Mouse (Mus musculus) testis, adult 2 months (tissue): Measurements from ENCODE around the gene Nfx1. TPM values are rescaled to one million over a fixed set of nuclear protein-coding genes. Genes with fewer than 3 reads are reported as not detected.

ENCODE experiments used
- H3K27ac ChIP-seq: fragments of 200-500 bp; 2 replicates; pipeline ENCODE4 v1.5.1; 2012; ENCODE audit warnings: low read depth, low read length; ENCODE audit not compliant: control insufficient read depth, insufficient read depth
- H3K27me3 ChIP-seq: fragments of 200-500 bp; 2 replicates; pipeline ENCODE4 v1.6.1; 2012; ENCODE audit warnings: mild to moderate bottlenecking, low read length, moderate library complexity; ENCODE audit not compliant: control insufficient read depth, insufficient read depth
- H3K36me3 ChIP-seq: fragments of 200-500 bp; 2 replicates; pipeline ENCODE4 v1.6.1; 2012; ENCODE audit warnings: mild to moderate bottlenecking, low read length; ENCODE audit not compliant: control insufficient read depth, insufficient read depth
- H3K4me1 ChIP-seq: fragments of 200-500 bp; 2 replicates; pipeline ENCODE4 v1.6.1; 2012; ENCODE audit warnings: low read length; ENCODE audit not compliant: control insufficient read depth, insufficient read depth
- H3K4me3 ChIP-seq: fragments of 200-500 bp; 2 replicates; pipeline ENCODE4 v1.5.1; 2012; ENCODE audit warnings: low read depth, mild to moderate bottlenecking, low read length, moderate library complexity, mixed read lengths; ENCODE audit not compliant: control insufficient read depth
- CTCF ChIP-seq: fragments of 200-500 bp; IDR thresholded peaks from 2 replicates; pipeline ENCODE4 v1.5.1; 2012; ENCODE audit warnings: low read depth, mild to moderate bottlenecking, inconsistent platforms, low read length, moderate library complexity; ENCODE audit not compliant: control insufficient read depth, insufficient read depth, insufficient replicate concordance
- POLR2A ChIP-seq: fragments of 200-500 bp; IDR thresholded peaks from 2 replicates; pipeline ENCODE4 v1.6.1; 2012; ENCODE audit warnings: low read depth, mild to moderate bottlenecking, inconsistent platforms, low read length, moderate library complexity; ENCODE audit not compliant: control insufficient read depth
- polyA plus RNA-seq: library from polyadenylated mRNA; depleted of rRNA; stranded (reverse); fragments of >200 nt; gene quantifications from 2 replicates; pipeline ENCODE4 v1.2.3, GENCODE M21; 2012

The Nfx1 gene
- polyA plus RNA-seq, 1 experiment = 29.5 TPM

DNA sequence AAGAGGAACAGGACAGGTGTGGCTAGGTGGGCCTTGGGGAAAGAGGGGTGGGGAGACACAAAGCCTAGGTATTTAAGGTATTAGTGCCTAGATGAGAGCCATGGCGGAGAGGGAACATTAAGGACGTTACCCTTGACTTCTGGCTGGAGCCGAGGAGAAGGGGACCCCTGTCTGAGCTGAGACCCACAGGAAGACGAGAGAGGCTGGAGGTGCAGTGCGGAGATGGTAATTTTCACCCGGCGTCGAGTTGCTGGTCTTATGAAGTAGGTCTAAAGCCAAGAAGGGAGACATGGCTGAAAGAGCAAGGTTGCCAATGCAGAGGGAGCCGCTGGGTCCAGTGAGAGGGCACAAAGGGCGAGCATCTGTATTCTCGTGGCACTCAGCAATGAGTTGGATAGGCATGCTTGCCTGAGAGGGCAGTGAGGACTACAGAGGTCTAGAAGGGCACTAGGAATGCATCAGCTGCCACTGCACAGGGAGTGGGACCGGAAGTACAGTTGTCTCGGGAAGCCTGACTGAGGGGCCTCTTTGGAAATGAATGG is 75.6 kb downstream of the Nfx1 start:
- Histone ChIP-seq H3K27ac (no peak overlapping the region), H3K27me3 (no peaks in the 10 kb centered on the region), H3K4me1 (peaks cover 8% of the 10 kb centered on the region; the same call in 1 of the 2 replicates), H3K4me3 (peak overlapping the region; percentile 89), H3K36me3 (no peaks in the 10 kb centered on the region)
- no peak for TF ChIP-seq POLR2A
- no peak for TF ChIP-seq CTCF

DNA sequence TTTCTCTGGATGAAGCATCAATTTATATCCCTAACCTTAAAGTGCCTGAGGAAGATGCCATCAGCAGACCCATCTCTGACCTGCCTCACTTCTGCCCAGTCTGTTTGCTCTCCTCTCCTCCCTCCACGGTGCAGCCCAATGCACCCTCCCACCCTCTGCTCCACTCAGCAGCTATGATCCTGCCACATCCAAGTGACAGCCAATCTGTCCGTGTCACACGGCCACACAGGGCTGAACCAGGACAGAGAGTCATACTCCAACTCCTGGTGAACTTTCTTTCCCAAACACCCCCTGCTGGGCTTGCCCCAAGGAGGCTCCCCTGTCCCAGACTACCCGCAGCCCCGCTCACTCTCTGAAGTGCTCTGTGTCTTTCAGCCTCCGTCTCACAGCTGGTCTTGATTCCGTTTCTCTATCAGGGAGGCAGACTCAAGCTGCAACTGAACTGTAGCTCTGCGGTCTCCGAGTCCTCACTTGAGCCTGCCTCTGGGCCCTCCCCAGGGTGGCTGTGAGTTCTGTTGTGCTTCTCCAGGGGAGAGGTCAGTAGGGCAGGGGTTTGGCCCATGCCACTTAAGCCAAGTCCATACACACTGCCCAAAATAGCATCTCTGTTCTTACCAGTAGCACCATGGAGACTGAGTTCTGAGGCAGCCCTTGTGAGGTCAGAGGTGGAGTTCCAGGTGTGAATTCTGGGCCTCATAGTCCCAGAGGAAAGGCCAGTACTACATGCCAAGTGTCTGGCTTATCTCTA is 77.0 kb downstream of the Nfx1 start, which contains the start of gene Aqp7:
Gene Aqp7 (minus strand): TSS at position 616 of the 748 bp plus-strand sequence.
- peak within 1 kb of the TSS; percentile 89 for H3K4me3 ChIP-seq
- TF ChIP-seq POLR2A (peak; percentile 62), CTCF (no peak)
- H3K27ac ChIP-seq = peak within 1 kb of the TSS; percentile 39; the same call in 1 of the 2 replicates
- H3K27me3 ChIP-seq = no peaks in the 10 kb centered on the region
- H3K36me3 ChIP-seq = no peaks in the 10 kb centered on the region
- H3K4me1 ChIP-seq = peaks cover 5% of the 10 kb centered on the region; the same call in 1 of the 2 replicates

DNA sequence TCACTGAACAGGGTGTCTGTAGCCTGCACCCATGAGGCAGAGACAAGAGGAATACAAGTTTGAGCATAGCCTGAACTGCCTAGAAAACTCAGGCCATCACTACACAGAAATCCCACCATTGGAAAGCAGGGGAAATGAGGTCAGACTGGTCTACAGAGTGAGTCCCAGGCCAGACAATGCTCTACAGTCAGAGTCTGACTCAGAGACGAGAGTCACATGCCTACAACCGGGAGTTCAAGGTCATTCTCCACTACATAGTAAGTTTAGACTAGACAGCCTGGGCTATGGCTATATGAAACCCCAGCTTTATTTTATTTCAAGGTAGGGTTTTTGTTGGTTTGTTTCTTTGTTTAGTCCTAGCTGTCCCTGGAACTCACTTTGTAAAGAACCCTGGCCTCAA is 78.2 kb downstream of the Nfx1 start:
- Histone ChIP-seq H3K27me3 (no peaks in the 10 kb centered on the region), H3K4me3 (peak overlapping the region; percentile 89), H3K27ac (no peak overlapping the region; the same call in 1 of the 2 replicates), H3K4me1 (peaks cover 5% of the 10 kb centered on the region; the same call in 1 of the 2 replicates), H3K36me3 (no peaks in the 10 kb centered on the region)
- no peak for TF ChIP-seq CTCF
- no peak for TF ChIP-seq POLR2A

DNA sequence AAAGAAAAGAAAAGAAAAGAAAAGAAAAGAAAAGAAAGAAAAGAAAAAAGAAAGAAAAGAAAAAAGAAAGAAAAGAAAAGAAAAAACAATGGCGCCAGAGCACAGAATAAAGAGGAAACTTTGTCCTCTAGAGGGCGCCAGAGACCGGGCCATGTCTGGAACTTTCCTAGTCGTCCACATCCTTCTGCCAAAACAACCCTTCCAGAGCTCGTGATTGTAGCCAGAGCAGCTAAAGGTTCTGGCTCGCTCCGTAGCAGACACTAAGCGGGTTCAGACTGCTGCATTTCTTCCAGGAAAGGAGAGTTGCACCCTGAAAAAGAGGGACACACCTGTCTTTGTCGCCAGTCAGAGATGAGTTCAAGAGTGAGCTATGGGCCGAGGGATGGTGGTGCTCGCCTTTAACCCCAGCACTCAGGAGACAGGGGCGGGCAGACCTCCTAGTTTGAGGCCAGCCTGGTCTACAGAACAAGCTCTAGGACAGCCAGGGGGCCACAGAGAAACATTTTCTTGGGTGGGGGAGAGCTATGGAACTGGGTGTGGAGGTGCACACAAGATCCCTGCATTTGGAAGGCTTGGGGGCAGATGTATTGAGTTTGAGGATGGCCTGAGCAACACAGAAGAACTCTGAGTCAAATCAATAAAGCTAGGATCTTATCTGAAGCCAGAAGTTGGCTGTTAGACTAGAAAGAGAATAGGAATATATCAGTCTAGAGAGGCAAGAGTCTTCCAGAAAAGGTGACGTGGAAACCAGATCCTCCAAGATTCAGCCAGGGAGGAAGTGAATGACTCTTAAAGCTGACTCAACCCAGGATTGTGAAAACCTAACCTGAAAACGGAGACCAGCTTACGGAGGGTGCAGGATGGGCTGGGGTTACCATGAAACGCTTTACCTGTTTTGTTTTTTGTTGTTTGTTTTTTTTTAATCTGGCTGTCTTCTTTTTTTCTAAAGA is 80.3 kb downstream of the Nfx1 start:
- H3K27me3 ChIP-seq = no peaks in the 10 kb centered on the region
- H3K27ac ChIP-seq = no peak overlapping the region
- H3K4me3 ChIP-seq = peak overlapping the region; percentile 75
- TF ChIP-seq POLR2A (no peak), CTCF (peak; percentile 55; the same call in 1 of the 2 replicates)
- no peaks in the 10 kb centered on the region for H3K36me3 ChIP-seq
- H3K4me1 ChIP-seq = peaks cover 12% of the 10 kb centered on the region

DNA sequence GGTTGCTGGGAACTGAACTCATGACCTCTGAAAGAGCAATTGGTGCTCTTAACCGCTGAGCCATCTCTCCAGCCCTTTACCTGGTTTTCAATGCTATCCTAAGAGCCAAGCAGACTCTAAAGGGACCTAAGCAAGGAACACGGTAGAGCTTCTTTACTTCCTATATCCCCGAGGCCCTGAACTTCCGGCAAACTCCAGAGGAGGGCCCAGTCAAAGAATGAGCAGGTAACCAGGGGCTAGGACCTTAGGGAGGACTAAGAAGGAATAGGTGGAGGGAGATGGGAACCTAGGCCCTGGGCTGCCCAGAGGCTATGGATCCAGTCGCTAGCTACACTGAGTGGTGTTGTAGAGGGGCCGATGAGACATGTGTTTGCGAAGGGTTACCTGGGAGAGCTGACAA is 81.1 kb downstream of the Nfx1 start:
- no peak overlapping the region for H3K27ac ChIP-seq
- H3K4me3 ChIP-seq = peak overlapping the region; percentile 8; the same call in 1 of the 2 replicates
- H3K27me3 ChIP-seq = no peaks in the 10 kb centered on the region
- H3K36me3 ChIP-seq = no peaks in the 10 kb centered on the region
- peaks cover 9% of the 10 kb centered on the region for H3K4me1 ChIP-seq
- TF ChIP-seq POLR2A (no peak), CTCF (no peak)

DNA sequence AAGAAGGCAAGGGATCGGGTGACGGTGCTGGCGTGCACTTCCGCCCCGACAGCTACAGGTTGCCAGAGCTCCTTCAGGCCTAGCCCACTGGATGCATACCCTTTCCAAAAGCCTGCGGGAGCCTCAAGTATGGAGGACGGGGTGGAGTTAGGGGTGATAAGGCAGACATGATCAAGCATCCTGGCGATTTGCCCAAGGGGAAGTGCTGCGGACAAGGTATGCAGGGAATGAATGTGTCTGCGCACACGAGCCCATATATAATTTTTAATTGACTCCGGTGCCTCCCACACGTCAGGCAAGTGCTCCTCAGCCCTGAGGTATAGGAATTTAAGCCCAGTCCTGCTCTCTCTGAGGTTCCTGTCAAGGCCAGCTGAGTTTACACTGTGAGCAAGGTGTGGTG is 84.4 kb downstream of the Nfx1 start:
- Histone ChIP-seq H3K36me3 (no peaks in the 10 kb centered on the region), H3K4me3 (peak overlapping the region; percentile 47), H3K27ac (no peak overlapping the region), H3K27me3 (no peaks in the 10 kb centered on the region), H3K4me1 (peaks cover 7% of the 10 kb centered on the region)
- no peak for TF ChIP-seq CTCF
- no peak for TF ChIP-seq POLR2A

DNA sequence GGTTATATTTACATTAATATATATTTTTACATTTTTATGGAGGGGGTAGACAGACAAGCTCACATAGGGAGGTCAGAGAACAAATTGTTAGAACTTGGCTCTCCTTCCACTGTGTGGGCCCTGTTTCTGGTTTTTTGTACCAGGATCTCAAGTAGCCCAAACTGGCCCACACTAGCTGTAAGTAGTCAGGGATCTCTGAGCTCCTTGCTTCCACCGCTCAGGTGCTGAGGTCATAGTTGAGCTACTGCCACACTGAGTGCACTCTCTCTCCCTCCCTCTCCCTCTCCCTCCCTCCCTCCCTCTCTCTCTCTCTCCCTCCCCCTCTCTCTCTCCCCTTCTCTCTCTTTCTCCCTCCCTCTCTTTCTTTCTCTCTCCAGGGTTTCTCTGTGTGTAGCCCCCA is 85.5 kb downstream of the Nfx1 start:
- Histone ChIP-seq H3K36me3 (no peaks in the 10 kb centered on the region), H3K27ac (no peak overlapping the region), H3K27me3 (no peaks in the 10 kb centered on the region), H3K4me1 (peaks cover 7% of the 10 kb centered on the region), H3K4me3 (no peak overlapping the region)
- TF ChIP-seq CTCF = no peak
- no peak for TF ChIP-seq POLR2A
